Mouse (Mus musculus): ENCODE results near the gene Nrxn2.

GRCm38 (mm10) chr19:6383470-6383869, 35.1 kb upstream of the Nrxn2 start:
- no peak for TF ChIP-seq CTCF (IDR thresholded peaks at IDR 0.05; ENCODE audit: low read depth, low read length)
- no peak for TF ChIP-seq POLR2A (IDR thresholded peaks at IDR 0.05; ENCODE audit: insufficient read depth, low read length)
- TF ChIP-seq EP300 (IDR thresholded peaks at IDR 0.05; ENCODE audit: insufficient read depth, low read depth, low read length): no peak

Measured in ES-Bruce4 (cell line).